Mouse (Mus musculus): ENCODE measurements around the gene Tm9sf3.
"Not testable (repeated sequence)": the region's sequence is repeated elsewhere in the genome, so short reads cannot be mapped to it uniquely, and the experiment has no call there.

Tm9sf3 gene

GRCm38 (mm10) chr19:41263630-41264295 lies at the start of gene Tm9sf3:
Gene Tm9sf3 (minus strand): TSS chr19:41263997.
- DNase-seq (ENCODE audit: low read depth, low spot score), result peak; percentile 80

DNA sequence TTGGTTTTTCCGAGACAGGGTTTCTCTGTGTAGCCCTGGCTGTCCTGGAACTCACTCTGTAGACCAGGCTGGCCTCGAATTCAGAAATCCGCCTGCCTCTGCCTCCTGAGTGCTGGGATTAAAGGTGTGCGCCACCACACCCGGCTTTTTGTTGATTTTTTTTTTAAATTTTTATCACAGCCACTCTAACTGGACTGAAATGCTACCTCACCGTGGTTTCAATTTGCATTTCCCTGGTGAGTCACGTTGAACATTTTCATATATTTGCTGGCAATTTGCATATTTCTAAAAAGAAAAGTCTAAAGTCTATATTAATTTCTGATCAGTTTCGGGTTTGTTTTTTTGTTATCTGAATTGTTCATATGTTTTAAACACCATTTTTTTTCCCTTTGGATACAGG lies 48.8 kb upstream of the Tm9sf3 start:
- not testable (repeated sequence) for DNase-seq (ENCODE audit: low read depth, low spot score)

GRCm38 (mm10) chr19:41312027-41312426 lies 48.2 kb upstream of the Tm9sf3 start:
- no peak for DNase-seq (ENCODE audit: low read depth, low spot score)

DNA sequence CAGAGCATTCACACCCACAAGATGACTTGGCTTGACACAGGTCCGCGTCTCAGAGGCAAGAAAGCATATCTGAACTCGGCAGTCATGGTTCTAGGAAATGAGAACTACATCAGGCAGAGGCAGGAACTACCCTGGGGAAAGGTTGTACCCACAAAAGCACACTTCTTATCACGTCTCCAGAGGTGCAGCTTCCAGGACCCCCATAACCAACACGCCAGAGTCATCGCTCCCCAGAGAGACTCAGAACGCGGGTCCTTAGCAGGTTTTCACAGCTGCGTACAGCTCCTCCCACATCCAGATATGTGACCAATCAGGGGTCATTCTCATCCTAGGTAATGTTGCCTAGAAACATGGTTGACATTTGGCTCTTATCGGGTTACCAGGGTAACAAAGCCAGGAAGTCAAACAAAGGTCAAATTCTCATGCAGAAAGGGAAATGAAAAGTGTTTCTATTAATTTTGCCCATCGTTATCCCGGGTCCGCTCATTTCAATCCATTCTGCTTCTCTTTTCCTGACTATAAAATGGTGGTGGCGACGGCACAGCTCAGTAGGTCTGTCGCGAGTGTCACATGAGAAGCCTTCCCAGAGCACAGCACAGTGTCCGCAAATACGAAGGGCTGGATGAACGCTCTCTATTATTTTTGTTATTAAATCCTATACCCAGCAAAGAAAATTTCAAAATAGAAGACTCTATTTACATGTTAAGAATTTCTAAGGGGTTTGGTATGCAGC lies 47.3 kb upstream of the Tm9sf3 start:
- peak; percentile 39 for DNase-seq (ENCODE audit: low read depth, low spot score)

DNA sequence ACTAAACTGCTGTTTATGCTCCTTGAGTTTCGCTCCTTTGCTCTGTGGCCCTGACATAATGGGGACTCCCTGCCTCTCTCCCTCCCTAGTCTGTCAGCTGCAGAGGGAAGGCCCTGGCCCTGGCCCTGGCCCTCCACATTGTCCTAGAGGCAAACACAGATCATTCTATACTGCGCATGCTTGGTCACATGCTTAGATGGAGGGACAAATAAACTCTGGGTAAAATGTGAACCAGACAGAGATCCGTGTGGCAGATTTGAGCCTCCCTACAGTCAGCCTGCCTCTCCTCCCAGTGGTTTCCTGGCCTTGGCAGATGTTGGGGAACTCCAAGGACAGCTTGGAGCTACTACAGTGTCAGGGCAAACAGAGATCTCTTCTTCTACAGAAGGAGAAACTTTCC lies 40.1 kb upstream of the Tm9sf3 start:
- DNase-seq (ENCODE audit: low read depth, low spot score), result no peak

DNA sequence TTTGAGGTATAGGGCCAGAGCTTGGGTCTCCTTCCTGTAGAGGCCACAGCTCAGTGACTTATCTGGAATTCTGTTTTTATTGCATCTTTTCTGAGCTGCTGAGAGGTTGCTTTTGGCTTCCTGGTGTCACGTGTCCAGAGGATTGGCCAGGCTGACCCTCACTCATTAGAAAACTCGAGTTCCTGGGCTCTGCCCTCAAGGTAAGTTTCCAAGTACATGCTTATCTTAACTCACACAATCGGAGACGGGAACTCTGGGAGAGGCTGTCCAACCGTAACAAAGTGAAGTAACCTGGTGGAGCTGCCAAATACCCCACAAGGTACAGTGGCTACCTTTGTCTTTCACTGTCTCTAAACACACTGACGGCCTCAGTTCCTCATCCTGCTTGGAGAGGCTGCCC lies 39.6 kb upstream of the Tm9sf3 start:
- no peak for DNase-seq (ENCODE audit: low read depth, low spot score)

- no peak for DNase-seq (ENCODE audit: low read depth, low spot score)
Observed at GRCm38 (mm10) chr19:41301856-41302255, 38.1 kb upstream of the Tm9sf3 start.

- no peak for DNase-seq (ENCODE audit: low read depth, low spot score)
Observed at GRCm38 (mm10) chr19:41299446-41299845, 35.6 kb upstream of the Tm9sf3 start.

- peak; percentile 44 for DNase-seq (ENCODE audit: low read depth, low spot score)
Observed at GRCm38 (mm10) chr19:41290952-41291619, 27.3 kb upstream of the Tm9sf3 start.

DNA sequence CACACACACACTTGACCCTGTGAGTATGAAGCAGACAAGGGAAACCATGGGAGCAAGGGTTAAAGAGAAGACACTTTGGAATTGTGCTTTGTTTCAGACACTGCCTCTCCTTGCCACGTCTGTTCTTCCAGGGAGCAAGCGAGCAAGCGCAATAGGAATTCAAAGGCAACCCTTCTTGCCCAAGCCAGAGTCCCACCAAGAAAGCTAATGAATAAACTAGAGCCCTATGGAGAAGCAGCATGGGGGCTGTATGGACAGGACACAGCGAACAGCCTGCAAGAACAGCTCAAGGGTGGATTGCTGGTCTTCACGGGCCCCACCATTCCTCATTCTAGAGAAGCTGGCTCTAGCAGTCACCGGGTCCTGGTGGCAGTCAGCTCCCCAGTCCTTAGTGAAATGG lies 24.8 kb upstream of the Tm9sf3 start:
- DNase-seq (ENCODE audit: low read depth, low spot score), result no peak

GRCm38 (mm10) chr19:41287224-41287623 lies 23.4 kb upstream of the Tm9sf3 start:
- no peak for DNase-seq (ENCODE audit: low read depth, low spot score)

DNA sequence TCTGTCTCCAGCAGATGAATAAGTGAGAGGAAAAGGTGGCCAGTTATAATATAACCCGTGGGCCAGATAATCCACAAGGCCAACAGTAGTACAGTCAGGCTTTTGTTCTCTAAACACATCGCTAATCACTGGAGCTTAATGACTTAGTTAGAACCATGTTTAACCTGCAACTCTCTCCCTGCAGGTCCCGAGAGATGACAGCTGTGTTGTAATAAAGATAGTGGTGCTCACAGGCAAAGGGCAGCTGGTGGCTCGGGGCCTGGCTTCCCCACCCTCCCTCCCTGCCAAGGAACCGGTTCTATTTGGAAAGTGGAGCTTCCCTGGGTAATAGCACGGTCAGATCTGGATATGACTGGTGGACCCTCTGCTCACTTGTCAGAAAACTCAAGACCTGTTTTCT lies 20.7 kb upstream of the Tm9sf3 start:
- DNase-seq (ENCODE audit: low read depth, low spot score), result no peak

- DNase-seq (ENCODE audit: low read depth, low spot score), result no peak
Observed at GRCm38 (mm10) chr19:41282718-41283117, 18.9 kb upstream of the Tm9sf3 start.

GRCm38 (mm10) chr19:41282216-41282615 lies 18.4 kb upstream of the Tm9sf3 start:
- DNase-seq (ENCODE audit: low read depth, low spot score), result no peak

DNA sequence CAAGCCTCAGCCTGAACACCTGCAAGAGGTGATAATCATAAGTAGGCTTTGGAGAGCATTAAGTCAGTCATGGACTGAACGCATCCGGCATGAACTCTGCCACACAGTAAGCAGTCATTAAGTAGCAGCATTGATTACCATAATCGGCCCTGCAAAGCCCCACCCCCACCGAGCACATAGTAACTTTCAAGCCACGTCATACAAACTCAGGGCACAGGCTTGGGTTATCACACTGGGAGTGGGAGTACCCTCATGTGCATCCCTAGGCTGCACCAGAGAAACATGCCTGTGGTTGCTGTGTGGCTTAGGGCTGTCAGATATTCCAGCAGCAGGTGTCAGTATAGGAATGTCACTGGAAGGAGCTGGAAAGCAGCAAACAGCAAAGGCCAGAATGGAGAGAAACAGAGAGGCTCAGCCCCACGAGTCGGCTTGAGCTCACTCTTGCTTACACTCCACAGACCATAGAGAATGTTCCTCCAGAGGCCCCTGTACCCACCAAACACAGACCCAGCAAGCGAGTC lies 16.0 kb upstream of the Tm9sf3 start:
- DNase-seq (ENCODE audit: low read depth, low spot score), result no peak

GRCm38 (mm10) chr19:41278606-41279005 lies 14.8 kb upstream of the Tm9sf3 start:
- no peak for DNase-seq (ENCODE audit: low read depth, low spot score)

DNA sequence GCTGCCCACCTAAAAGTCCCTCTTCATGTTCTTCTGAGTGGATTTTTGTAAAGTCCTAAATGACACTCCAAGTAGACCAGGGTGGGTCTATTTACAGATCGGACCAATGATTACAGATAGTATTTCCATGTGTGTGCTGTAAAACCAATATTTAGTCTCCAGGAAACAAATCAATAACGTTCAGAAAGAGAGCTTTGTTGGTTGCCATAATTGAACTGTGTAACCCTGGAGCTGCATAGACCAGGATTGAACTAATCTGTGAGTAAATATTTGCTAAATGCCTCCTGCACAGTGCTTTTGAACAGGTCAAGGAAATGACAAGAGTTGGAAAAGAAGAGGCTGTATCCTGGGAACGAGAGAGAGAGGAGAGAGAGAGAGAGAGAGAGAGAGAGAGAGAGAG lies 11.8 kb upstream of the Tm9sf3 start:
- no peak for DNase-seq (ENCODE audit: low read depth, low spot score)

DNA sequence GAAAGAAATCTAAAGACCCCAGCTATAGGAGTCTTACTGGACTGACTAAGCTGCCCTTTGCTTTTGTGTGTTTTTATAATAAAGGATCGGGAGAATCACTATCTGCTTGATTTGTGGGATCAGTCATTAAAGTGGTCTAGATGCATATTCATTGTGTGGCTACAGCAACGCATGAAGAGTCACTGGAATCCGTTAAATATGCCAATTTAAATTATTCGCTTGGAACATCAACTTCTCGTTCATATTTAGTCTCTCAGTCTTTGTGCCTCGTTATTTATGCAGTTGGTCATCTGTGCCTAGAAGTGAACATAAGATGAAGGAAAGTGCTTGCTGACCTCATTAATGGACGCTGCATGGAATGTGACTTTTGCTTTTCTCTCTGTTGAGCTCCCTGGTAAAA lies 7.1 kb upstream of the Tm9sf3 start:
- DNase-seq (ENCODE audit: low read depth, low spot score), result no peak

DNA sequence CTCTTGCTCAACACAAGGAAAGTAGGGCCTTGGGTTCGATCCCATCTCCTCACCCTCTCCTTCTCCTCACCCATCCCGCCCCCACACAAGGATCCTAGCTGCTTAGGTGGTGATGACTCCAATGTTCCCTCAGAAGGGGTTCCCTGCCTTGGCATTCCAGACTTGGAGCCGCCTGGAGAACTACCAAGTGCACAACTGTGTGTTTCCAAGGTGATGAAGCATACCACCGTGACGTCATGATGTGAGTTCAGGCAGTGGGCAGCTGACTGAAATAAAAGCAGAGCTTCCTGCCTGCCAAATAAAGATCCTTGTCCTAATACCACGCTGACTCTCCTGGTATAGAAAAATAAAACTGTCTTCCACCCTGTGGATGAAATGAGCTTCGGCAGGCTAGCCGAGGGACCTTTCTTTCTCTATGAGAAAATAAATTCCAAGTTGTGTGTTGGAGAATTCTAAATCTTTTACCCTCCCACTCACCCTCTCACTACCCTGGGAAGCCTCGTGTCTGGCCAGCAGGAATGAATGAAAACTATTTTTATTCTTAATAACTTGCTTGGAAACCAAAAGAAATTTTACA lies 6.4 kb upstream of the Tm9sf3 start:
- DNase-seq (ENCODE audit: low read depth, low spot score), result no peak

DNA sequence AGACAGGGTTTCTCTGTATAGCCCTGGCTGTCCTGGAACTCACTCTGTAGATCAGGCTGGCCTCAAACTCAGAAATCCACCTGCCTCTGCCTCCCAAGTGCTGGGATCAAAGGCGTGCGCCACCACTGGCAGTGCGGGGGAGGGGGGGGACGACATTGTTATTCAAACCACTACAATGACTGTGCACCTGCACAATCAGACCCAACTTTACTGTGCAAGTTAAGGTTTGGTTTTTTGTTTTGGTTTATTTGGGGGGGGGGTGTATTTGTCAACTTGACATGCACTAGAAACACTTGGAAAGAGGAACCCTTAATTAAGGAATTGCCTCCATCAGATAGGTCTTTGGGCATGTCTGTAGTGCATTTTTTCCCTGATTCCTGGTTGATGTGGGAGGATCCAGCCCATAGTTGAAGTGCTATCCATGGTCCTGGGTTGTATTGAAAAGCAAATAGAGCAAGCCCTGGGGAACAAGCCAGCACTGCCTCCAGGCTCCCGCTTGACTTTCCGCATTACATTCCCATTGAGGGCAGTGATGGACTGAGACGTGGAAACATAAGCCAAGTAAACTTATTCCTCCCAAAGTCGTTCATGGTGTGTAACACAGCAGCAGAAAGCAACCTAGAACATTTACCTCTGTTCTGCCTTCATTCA lies 2.6 kb upstream of the Tm9sf3 start:
- DNase-seq (ENCODE audit: low read depth, low spot score), result peak; percentile 86

DNA sequence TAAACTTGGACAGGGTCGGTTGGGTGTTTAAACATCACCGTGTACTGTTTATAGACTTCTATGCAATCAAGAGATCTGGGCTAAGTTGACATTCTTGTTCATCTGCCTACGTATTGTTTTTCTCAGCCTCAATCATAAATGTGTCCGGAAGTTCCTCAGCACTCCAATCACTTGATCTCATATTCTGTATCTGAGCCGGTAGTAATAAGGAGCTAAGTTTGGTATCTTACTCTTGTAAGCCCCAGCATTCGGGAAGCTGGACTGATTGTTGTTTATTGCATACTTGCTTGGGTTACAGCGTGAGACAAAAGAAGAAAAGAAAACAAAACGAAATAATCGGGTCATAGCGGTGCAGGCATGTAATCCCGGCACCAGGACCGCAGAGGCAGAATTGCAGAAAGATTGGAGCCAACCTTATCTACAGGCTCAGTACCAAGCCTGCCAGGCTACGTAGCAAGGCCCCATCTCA lies 568 bp upstream of the Tm9sf3 start:
- DNase-seq (ENCODE audit: low read depth, low spot score), result no peak

Measured in ZHBTc4 (cell line).